Comparison of ENCODE assay signal across 7 mouse cellular contexts in genomic region chr9:21424631-21425555, GRCm38 (mm10). TPM values are rescaled to one million over a fixed set of nuclear protein-coding genes. Genes with fewer than 3 reads are reported as not detected.
DNase-seq lines count a peak whose midpoint lies in the region; ATAC-seq lines count a peak whose summit lies in the region.

Gene Dnm2, plus strand, starts transcription at chr9:21424908.

- H3K27ac ChIP-seq in intestine, embryonic 15.5 days = peak within 1 kb of the TSS; percentile 87
- peak within 1 kb of the TSS; percentile 86 for H3K27ac ChIP-seq in midbrain, embryonic 10.5 days (replicated peaks)

- H3K9me3 ChIP-seq in intestine, embryonic 15.5 days = no peaks in the 10 kb centered on the region
- H3K9me3 ChIP-seq in midbrain, embryonic 10.5 days (replicated peaks) = no peaks in the 10 kb centered on the region

- peak within 1 kb of the TSS; percentile 91 for H3K4me3 ChIP-seq in intestine, embryonic 15.5 days (replicated peaks)
- H3K4me3 ChIP-seq in midbrain, embryonic 10.5 days = peak within 1 kb of the TSS; percentile 92

- ATAC-seq in intestine, embryonic 15.5 days = peak; percentile 98

- no peaks in the 10 kb centered on the region for H3K27me3 ChIP-seq in intestine, embryonic 15.5 days (replicated peaks)
- no peaks in the 10 kb centered on the region for H3K27me3 ChIP-seq in midbrain, embryonic 10.5 days (ENCODE audit: low read depth, poor library complexity, severe bottlenecking)

- WGBS in intestine, embryonic 15.5 days = under 1% methylated on average over 82 of the region's 82 CpGs
- WGBS in midbrain, embryonic 10.5 days = under 1% methylated on average over 82 of the region's 82 CpGs

- H3K4me1 ChIP-seq in intestine, embryonic 15.5 days (replicated peaks) = peaks cover 10% of the 10 kb centered on the region
- H3K4me1 ChIP-seq in midbrain, embryonic 10.5 days = peaks cover 20% of the 10 kb centered on the region

- H3K36me3 ChIP-seq in intestine, embryonic 15.5 days = peaks cover 13% of the 10 kb centered on the region; the same call in 1 of the 2 replicates
- peaks cover 24% of the 10 kb centered on the region for H3K36me3 ChIP-seq in midbrain, embryonic 10.5 days

- peak within 1 kb of the TSS; percentile 83 for H3K4me2 ChIP-seq in intestine, embryonic 15.5 days (replicated peaks)

- intact Hi-C loops in gastrocnemius, postnatal 36 days (cut with DNase I) = loop anchor here (5.0 kb wide), 1 partner anchor 37 kb away; no protein-coding TSS in a partner anchor
- intact Hi-C loops in left cerebral cortex, postnatal 25 days (cut with DNase I) = loop anchor here (2.0 kb wide), 1 partner anchor 38 kb away; no protein-coding TSS in a partner anchor

- H3K9ac ChIP-seq in intestine, embryonic 15.5 days = peak within 1 kb of the TSS; percentile 81

- peak; percentile 99 for DNase-seq in adrenal gland, adult 2 months
- peak; percentile 98 for DNase-seq in embryo, embryonic 11.5 days (ENCODE audit: low read depth, low spot score)
- DNase-seq in gastrocnemius, postnatal 36 days = peak; percentile 96 to 98
- peak; percentile 100 for DNase-seq in left cerebral cortex, postnatal 25 days (ENCODE audit: low spot score in 2 of 2)
- peak; percentile 96 for DNase-seq in midbrain, embryonic 10.5 days (ENCODE audit: low spot score)
- DNase-seq in right cerebral cortex, postnatal 4 days = peak; percentile 91

RNA-seq across cellular contexts. Expression of gene Dnm2, which starts in this region (rescaled TPM):
- 100 to 1,000 TPM in 1 of 2 experiments, 10 to 100 TPM in 1; 99.0 to 134 TPM for total RNA-seq in adrenal gland, adult 2 months (2021)
- 328 and 381 TPM in 2 replicates for polyA plus RNA-seq in adrenal gland, adult 2 months (2012; rRNA removed)
- total RNA-seq in gastrocnemius, postnatal 36 days (2021) = 10 to 100 TPM; 36.8 to 37.2 TPM
- polyA plus RNA-seq in intestine, embryonic 15.5 days (2015; fragmentation: Nextera tagmentation; extraction: Ambion mirVana) = 70.6 and 75.7 TPM in 2 replicates
- 10 to 100 TPM; 55.5 to 63.4 TPM for total RNA-seq in left cerebral cortex, postnatal 25 days (2021)
- 70.4 and 75.0 TPM in 2 replicates for polyA plus RNA-seq in midbrain, embryonic 10.5 days (2016; fragmentation: Nextera tagmentation; extraction: Ambion mirVana)

Comparison
In these comparisons a context has a peak if more than half of its experiments do, and no peak if none do; other contexts are left out.
1. Peak in every context shown above with its lines: DNase-seq, ATAC-seq, H3K4me3 ChIP-seq and H3K27ac ChIP-seq.